Mouse (Mus musculus) E14TG2a.4 (cell line): ENCODE results near the gene Tchp.

Experiments used
- CTCF ChIP-seq: conservative IDR thresholded peaks from 2 replicates; pipeline ENCODE4 v1.5.1; 2014; ENCODE audit warnings: low read length
- NANOG ChIP-seq: IDR thresholded peaks from 2 replicates; pipeline ENCODE4 v1.6.1; 2014; ENCODE audit warnings: borderline replicate concordance, low read length, mixed read lengths

GRCm38 (mm10) chr5:114742998-114743696 lies 35.6 kb downstream of the Tchp start:
- no peak for TF ChIP-seq CTCF
- TF ChIP-seq NANOG = no peak
